Mouse (Mus musculus) heart, postnatal 0 days (tissue): ENCODE measurements around the gene Pdzrn3.

Source experiments
- CTCF ChIP-seq: IDR thresholded peaks from 2 replicates; pipeline ENCODE4 v1.5.1; 2016; ENCODE audit warnings: antibody characterized with exemption, control low read depth, low read depth
- EP300 ChIP-seq: IDR thresholded peaks from 2 replicates; pipeline ENCODE4 v1.6.1; 2016; ENCODE audit warnings: antibody characterized with exemption, low read depth

GRCm38 (mm10) chr6:101320386-101320785 lies 57.3 kb downstream of the Pdzrn3 start:
- TF ChIP-seq CTCF (no peak), EP300 (no peak)
